In the genomic region with DNA sequence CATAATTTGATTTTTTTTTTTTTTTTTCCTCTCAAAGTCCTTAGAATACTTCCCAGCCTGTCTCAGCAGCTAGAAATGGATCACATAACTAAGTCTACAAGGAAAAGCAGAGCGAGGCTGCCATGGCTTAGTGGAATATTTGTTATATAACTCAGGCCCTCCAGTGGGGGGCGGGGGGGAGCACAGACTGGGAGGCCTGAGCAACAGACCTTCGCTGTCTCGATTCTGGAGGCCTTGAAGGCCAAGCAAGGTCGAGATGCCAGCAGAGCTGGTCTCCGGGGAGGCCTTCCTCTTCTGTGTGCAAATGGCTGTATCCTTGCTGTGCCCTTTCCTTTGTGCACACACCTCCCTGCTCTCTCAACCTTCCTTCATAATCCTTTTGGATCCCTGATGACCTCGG, we compare ENCODE assay signal across 21 mouse cellular contexts. TPM values are rescaled to one million over a fixed set of nuclear protein-coding genes. Genes with fewer than 3 reads are reported as not detected.
A peak's percentile ranks its signal among the peaks of the same experiment; 100 is the strongest.
DNase-seq lines count a peak whose midpoint lies in the region.
"Had no signal": no experiment of that assay in that cellular context is flagged by ENCODE, and none has a peak within 500 bp of the region (broad histone marks: within the 10 kb centered on the region; RNA-seq: fewer than 3 reads in every experiment).

No protein-coding gene starts in this region.

- H3K4me1 ChIP-seq in heart, embryonic 10.5 days = peaks cover 7% of the 10 kb centered on the region; the same call in 1 of the 2 replicates
- no peaks in the 10 kb centered on the region for H3K4me1 ChIP-seq in limb, embryonic 10.5 days
- H3K4me1 ChIP-seq: embryonic facial prominence, embryonic 12.5 days; limb, embryonic 15.5 days; neural tube, embryonic 15.5 days had no signal

- no peaks in the 10 kb centered on the region for H3K9me3 ChIP-seq in heart, embryonic 10.5 days
- no peaks in the 10 kb centered on the region for H3K9me3 ChIP-seq in limb, embryonic 10.5 days (replicated peaks)
- H3K9me3 ChIP-seq: embryonic facial prominence, embryonic 12.5 days; limb, embryonic 15.5 days; midbrain, embryonic 10.5 days; neural tube, embryonic 15.5 days had no signal

- no peaks in the 10 kb centered on the region for H3K27me3 ChIP-seq in heart, embryonic 10.5 days (ENCODE audit: insufficient read depth, poor library complexity, severe bottlenecking)
- H3K27me3 ChIP-seq in limb, embryonic 10.5 days (ENCODE audit: low read depth, poor library complexity, severe bottlenecking) = no peaks in the 10 kb centered on the region
- H3K27me3 ChIP-seq: embryonic facial prominence, embryonic 12.5 days; limb, embryonic 15.5 days; neural tube, embryonic 15.5 days had no signal

- DNase-seq in heart, postnatal 4 days = peak; percentile 17
- no peak for DNase-seq in heart, embryonic 10.5 days (ENCODE audit: low spot score)
- peak; percentile 66 for DNase-seq in ovary, postnatal 36 days (ENCODE audit: low spot score)
- DNase-seq in ovary, postnatal 14 days (ENCODE audit: low spot score) = no peak
- peak; percentile 56 for DNase-seq in adrenal gland, adult 8-10 months
- DNase-seq in limb, embryonic 10.5 days (ENCODE audit: low spot score) = no peak
- no peak for DNase-seq in cerebellum, postnatal 4 days (ENCODE audit: low spot score in 2 of 2)
- DNase-seq: cerebellum, adult 11 months; forebrain, postnatal 0 days; gastrocnemius, postnatal 10 days; heart, adult 18-20 months; kidney, adult 2 months; kidney, postnatal 36 days; liver, postnatal 0 days; lung, postnatal 4 days; spleen, adult 18-20 months had no signal

- 65% methylated on average over 7 of the region's 7 CpGs for WGBS in heart, embryonic 10.5 days
- 79% methylated on average over 7 of the region's 7 CpGs for WGBS in limb, embryonic 10.5 days

- H3K4me3 ChIP-seq in heart, embryonic 10.5 days = no peak overlapping the region
- H3K4me3 ChIP-seq in limb, embryonic 10.5 days = no peak overlapping the region
- H3K4me3 ChIP-seq: embryonic facial prominence, embryonic 12.5 days; limb, embryonic 15.5 days; midbrain, embryonic 10.5 days; myocyte; neural tube, embryonic 15.5 days had no signal

- H3K36me3 ChIP-seq in heart, embryonic 10.5 days = peaks cover 33% of the 10 kb centered on the region
- peaks cover 24% of the 10 kb centered on the region for H3K36me3 ChIP-seq in limb, embryonic 10.5 days

- no peak overlapping the region; the same call in 1 of the 2 replicates for H3K27ac ChIP-seq in heart, embryonic 10.5 days
- no peak overlapping the region for H3K27ac ChIP-seq in limb, embryonic 10.5 days
- H3K27ac ChIP-seq: embryonic facial prominence, embryonic 12.5 days; limb, embryonic 15.5 days; midbrain, embryonic 10.5 days; neural tube, embryonic 15.5 days had no signal

RNA-seq across cellular contexts. Expression of gene Vps35l, which starts 48.5 kb away (rescaled TPM):
- total RNA-seq in heart, postnatal 4 days (2021) = 10 to 100 TPM; 36.0 to 37.1 TPM
- 52.3 and 56.3 TPM in 2 replicates for polyA plus RNA-seq in heart, embryonic 10.5 days (2016; fragmentation: Nextera tagmentation; extraction: Ambion mirVana)
- total RNA-seq in adrenal gland, adult 8-10 months (2022) = 10 to 100 TPM; 64.7 to 73.0 (median 70.2) TPM
- 58.5 and 60.2 TPM in 2 replicates for polyA plus RNA-seq in limb, embryonic 10.5 days (2016; fragmentation: Nextera tagmentation; extraction: Ambion mirVana)

Comparison
In these comparisons a context has a peak if more than half of its experiments do, and no peak if none do; other contexts are left out.
1. DNase-seq: peak in heart, postnatal 4 days (single experiment), ovary, postnatal 36 days (single experiment) and adrenal gland, adult 8-10 months (single experiment); none in heart, embryonic 10.5 days (single experiment), ovary, postnatal 14 days (single experiment), limb, embryonic 10.5 days (single experiment) and cerebellum, postnatal 4 days (0 of 2).